Mouse (Mus musculus) lung, embryonic 14.5 days (tissue): ENCODE results near the gene Otx2. TPM values are rescaled to one million over a fixed set of nuclear protein-coding genes. Genes with fewer than 3 reads are reported as not detected.

ENCODE experiments used
- ATAC-seq: fragments of 200-750 bp; cut with Nextera tagmentation; 2 replicates; pipeline ENCODE4 v1.8.0; 2017; ENCODE audit warnings: mild to moderate bottlenecking, moderate TSS enrichment, moderate library complexity; ENCODE audit not compliant: insufficient read depth
- DNase-seq: peaks from one replicate; pipeline ENCODE4 v3.0.0-alpha.2; 2015
- H3K27ac ChIP-seq: fragments of 300-500 bp; sonication (generic); 2 replicates; pipeline ENCODE4 v1.5.1; 2014; ENCODE audit warnings: low read depth, mild to moderate bottlenecking, moderate library complexity
- H3K27me3 ChIP-seq: fragments of 300-500 bp; sonication (generic); 2 replicates; pipeline ENCODE4 v1.6.1; 2014; ENCODE audit warnings: low read length, control low read depth; ENCODE audit not compliant: insufficient read depth
- H3K36me3 ChIP-seq: fragments of 300-500 bp; sonication (generic); 2 replicates; pipeline ENCODE4 v1.6.1; 2014; ENCODE audit warnings: control low read depth; ENCODE audit not compliant: insufficient read depth
- H3K4me1 ChIP-seq: fragments of 300-500 bp; sonication (generic); 2 replicates; pipeline ENCODE4 v1.6.1; 2014; ENCODE audit warnings: antibody characterized with exemption, control low read depth; ENCODE audit not compliant: insufficient read depth
- H3K4me2 ChIP-seq: fragments of 300-500 bp; sonication (generic); 2 replicates; pipeline ENCODE4 v1.6.1; 2014; ENCODE audit warnings: mild to moderate bottlenecking
- H3K4me3 ChIP-seq: fragments of 300-500 bp; sonication (generic); 2 replicates; pipeline ENCODE4 v1.5.1; 2014; ENCODE audit warnings: low read depth, low read length
- H3K9ac ChIP-seq: fragments of 300-500 bp; sonication (generic); 2 replicates; pipeline ENCODE4 v1.6.1; 2014
- H3K9me3 ChIP-seq: fragments of 300-500 bp; sonication (generic); 2 replicates; pipeline ENCODE4 v1.6.1; 2016; ENCODE audit warnings: low read depth, low read length, control low read depth
- CTCF ChIP-seq: IDR thresholded peaks from 2 replicates; pipeline ENCODE4 v1.5.1; 2016; ENCODE audit warnings: antibody characterized with exemption, low read depth
- WGBS: fragments of 180-500 bp; shearing (Covaris S2); extraction: QIAGEN DNeasy Blood & Tissue Kit; methylation state at CpG from one replicate; pipeline ENCODE4 v1.1.7; 2014; 5-methylcytosine and 5-hydroxymethylcytosine counted together
- polyA plus RNA-seq: library from polyadenylated mRNA; unstranded; fragments of >200 nt; fragmentation: Nextera tagmentation; extraction: Ambion mirVana; gene quantifications from 2 replicates; pipeline ENCODE4 v1.2.1, GENCODE M21; 2014

Otx2 gene
- polyA plus RNA-seq, 1 experiment from 2014 or later = not detected

DNA sequence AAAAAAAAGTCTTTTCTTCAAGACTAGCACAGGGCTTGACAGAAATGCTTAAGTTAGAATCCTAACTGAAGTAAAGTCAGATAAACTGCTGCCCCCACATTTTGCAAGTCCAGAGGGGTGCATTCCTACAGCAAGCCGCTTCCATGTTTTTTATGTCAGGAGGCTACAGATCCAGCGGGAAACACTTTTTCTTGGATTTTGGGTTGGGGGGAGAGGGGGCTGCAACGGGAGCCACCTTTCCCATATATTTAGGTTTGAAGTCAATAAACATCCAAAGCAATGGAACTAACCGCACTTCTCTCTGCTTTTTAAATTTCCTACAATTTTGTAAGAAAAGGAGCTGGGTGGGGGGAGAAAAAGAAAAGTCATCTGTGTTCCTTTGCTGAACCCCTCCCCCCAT is 10.1 kb downstream of the Otx2 start:
- WGBS = 4% methylated on average over 4 of the region's 4 CpGs
- H3K4me1 ChIP-seq = no peaks in the 10 kb centered on the region
- no peaks in the 10 kb centered on the region for H3K36me3 ChIP-seq
- no peaks in the 10 kb centered on the region for H3K9me3 ChIP-seq
- DNase-seq = no peak
- TF ChIP-seq CTCF = no peak
- H3K27ac ChIP-seq = no peak overlapping the region
- ATAC-seq = no peak
- peaks cover 95% of the 10 kb centered on the region for H3K27me3 ChIP-seq
- H3K9ac ChIP-seq = no peak overlapping the region
- no peak overlapping the region for H3K4me3 ChIP-seq
- H3K4me2 ChIP-seq = no peak overlapping the region

DNA sequence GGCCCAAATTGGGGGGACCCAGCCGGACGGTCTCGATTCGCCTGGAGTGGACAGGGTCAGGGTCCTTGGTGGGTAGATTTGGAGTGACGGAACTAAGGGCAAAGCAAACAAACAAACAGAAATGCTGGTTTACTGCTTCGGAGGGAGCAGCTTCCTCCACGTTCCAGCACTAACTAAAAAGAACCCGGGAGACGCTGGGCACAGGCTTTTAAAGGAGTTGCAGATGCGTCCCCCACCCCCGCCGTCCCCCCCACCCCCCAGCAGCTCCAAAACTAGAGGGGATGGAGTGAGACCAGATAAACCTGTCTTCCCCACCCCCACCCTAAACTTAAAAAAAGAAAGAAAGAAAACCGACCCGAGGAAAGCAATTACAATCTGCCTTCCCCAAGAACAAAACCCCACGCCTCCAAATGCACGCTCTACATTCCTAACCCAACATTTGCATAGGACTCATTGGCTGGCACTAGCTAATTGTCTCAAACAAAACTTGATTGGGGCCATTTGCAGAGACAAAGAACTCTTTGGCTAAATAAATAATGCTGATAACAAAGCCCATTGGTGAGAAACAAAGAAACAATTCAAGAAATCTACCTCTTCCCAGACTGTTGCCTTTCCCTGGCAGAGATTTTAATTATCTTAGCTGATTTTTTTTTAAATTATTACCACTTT is 10.9 kb downstream of the Otx2 start:
- no peak overlapping the region for H3K27ac ChIP-seq
- no peaks in the 10 kb centered on the region for H3K4me1 ChIP-seq
- WGBS = 2% methylated on average over 16 of the region's 16 CpGs
- no peak for ATAC-seq
- H3K9ac ChIP-seq = no peak overlapping the region
- H3K4me3 ChIP-seq = no peak overlapping the region
- TF ChIP-seq CTCF = no peak
- no peak for DNase-seq
- H3K9me3 ChIP-seq = no peaks in the 10 kb centered on the region
- H3K27me3 ChIP-seq = peaks cover 95% of the 10 kb centered on the region
- H3K4me2 ChIP-seq = no peak overlapping the region
- no peaks in the 10 kb centered on the region for H3K36me3 ChIP-seq

DNA sequence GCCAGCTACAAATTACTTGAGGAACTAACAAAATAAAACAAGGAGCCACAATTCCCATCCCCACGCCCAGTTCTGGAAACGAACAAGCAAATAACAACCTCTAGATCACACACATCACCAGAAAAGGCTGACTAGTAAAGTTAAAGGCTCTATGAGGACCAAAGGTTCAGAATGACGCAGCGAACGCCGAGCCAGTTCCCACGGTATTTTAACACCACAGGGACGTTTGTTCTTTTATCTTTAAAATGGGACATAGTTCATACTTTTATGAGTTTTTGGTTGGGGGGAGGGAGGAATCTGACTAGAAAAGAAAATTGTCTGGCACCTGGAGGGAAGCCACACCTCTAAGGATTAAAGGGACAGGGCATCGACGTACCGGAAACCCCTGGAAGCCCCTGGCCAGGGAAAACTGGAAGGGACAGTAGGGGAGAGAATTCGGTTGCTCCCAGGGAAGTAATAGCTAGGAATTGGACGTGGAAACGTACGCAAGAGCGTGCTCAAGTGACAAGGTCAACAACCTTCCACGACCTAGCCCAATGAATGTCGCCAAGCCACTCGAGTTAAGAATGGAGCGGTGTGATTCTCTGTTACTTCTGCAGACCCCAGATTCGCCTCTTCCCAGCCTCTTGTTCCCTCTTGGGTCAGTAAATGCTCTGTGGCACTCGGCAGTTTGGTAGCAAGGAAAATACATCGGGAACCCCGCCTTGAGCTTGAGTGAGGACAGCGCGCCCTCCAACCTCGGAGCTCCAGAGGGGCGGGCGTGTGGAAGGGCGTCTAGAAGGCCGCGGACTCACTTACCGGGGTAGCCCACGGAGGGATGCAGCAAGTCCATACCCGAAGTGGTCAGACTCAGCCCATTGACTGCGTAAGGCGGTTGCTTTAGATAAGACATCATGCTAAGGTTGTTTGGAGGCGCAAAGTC is 11.7 kb downstream of the Otx2 start:
- no peak for ATAC-seq
- Histone ChIP-seq H3K9ac (no peak overlapping the region), H3K4me2 (no peak overlapping the region), H3K4me1 (no peaks in the 10 kb centered on the region), H3K27ac (no peak overlapping the region), H3K9me3 (no peaks in the 10 kb centered on the region), H3K27me3 (peaks cover 95% of the 10 kb centered on the region), H3K4me3 (no peak overlapping the region), H3K36me3 (no peaks in the 10 kb centered on the region)
- DNase-seq = peak; percentile 20
- no peak for TF ChIP-seq CTCF
- WGBS = 4% methylated on average over 38 of the region's 38 CpGs

DNA sequence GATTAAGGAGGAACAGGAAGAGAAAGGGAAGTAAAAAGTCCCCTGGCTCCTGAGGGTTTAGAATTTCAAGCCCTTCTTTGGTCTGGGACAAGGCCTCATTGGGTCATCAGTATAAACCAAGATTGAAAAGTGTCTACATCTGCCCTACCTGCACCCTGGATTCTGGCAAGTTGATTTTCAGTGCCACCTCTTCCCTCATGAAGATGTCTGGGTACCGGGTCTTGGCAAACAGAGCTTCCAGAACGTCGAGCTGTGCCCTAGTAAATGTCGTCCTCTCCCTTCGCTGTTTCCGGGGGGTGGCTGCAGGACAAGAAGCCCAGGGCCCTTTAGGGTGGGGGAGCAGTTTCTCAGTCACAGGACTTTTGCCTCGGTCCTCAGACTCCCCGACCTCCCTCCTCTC is 12.5 kb downstream of the Otx2 start:
- no peaks in the 10 kb centered on the region for H3K9me3 ChIP-seq
- H3K27me3 ChIP-seq = peaks cover 95% of the 10 kb centered on the region
- 33% methylated on average over 8 of the region's 8 CpGs for WGBS
- H3K4me2 ChIP-seq = no peak overlapping the region
- H3K27ac ChIP-seq = no peak overlapping the region
- no peak for TF ChIP-seq CTCF
- no peak for ATAC-seq
- H3K4me1 ChIP-seq = no peaks in the 10 kb centered on the region
- DNase-seq = no peak
- H3K4me3 ChIP-seq = no peak overlapping the region
- no peak overlapping the region for H3K9ac ChIP-seq
- no peaks in the 10 kb centered on the region for H3K36me3 ChIP-seq

DNA sequence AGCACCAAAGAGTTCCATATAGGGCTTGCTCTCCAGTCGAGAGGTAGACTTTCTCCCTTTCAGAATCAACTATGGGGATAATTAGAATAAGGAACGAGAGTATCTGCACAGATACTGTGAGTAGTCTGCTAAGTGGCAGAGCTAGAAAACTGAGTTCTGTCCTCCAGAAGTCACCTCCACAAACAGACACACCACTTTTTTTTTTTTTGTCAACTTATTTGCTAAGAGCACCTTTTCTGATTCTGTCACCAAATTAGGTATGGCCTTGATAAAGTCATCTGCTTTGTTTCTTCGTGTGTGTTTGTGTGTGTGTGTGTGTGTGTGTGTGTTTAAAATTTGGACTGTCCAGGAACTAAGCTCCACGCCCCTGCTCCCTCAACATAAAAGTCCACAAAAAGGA is 13.0 kb downstream of the Otx2 start:
- 59% methylated on average over 4 of the region's 4 CpGs for WGBS
- Histone ChIP-seq H3K27me3 (peaks cover 95% of the 10 kb centered on the region), H3K9me3 (no peaks in the 10 kb centered on the region), H3K27ac (no peak overlapping the region), H3K36me3 (no peaks in the 10 kb centered on the region), H3K9ac (no peak overlapping the region), H3K4me1 (no peaks in the 10 kb centered on the region), H3K4me3 (no peak overlapping the region), H3K4me2 (no peak overlapping the region)
- DNase-seq (no peak), ATAC-seq (no peak)
- TF ChIP-seq CTCF = no peak

DNA sequence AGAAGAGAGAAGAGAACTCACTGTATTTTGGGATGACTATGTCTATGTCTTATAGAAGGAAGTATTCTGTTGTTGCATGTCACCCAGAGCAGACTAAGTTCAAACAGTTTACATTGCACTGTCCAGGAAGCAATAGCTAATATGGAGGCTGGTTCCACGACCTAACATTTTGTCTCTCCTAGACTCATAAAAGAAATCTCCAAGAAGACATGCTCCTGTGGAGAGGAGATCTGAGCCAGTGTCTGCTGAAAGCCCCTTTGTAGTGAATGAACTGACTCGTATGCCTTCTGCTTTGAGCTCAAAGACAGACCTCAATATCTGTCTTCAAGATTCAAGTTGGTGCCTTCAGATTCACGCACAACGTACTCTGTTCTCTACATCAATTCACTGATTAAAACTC is 14.0 kb downstream of the Otx2 start:
- Histone ChIP-seq H3K27ac (no peak overlapping the region), H3K9ac (no peak overlapping the region), H3K9me3 (no peaks in the 10 kb centered on the region), H3K27me3 (peaks cover 96% of the 10 kb centered on the region), H3K36me3 (no peaks in the 10 kb centered on the region), H3K4me2 (no peak overlapping the region), H3K4me3 (no peak overlapping the region), H3K4me1 (no peaks in the 10 kb centered on the region)
- ATAC-seq (no peak), DNase-seq (no peak)
- 68% methylated on average over 4 of the region's 4 CpGs for WGBS
- no peak for TF ChIP-seq CTCF

DNA sequence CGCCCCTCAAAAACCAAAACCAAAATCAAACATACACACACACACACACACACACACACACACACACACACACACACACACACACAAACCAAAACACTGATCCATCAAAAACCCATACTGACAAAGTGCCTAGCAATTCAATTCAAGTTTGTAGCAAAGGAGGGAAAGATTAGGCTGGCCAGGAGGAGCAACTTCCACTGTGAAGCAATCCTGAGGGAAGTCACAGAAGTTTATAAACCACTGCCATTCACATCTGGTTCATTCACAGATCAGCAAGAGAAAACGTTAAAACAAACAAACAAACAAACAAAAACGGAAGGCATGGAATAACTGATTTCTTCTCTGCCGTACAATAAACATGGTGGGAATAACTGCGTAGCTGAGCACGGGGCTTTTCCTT is 16.4 kb downstream of the Otx2 start:
- Histone ChIP-seq H3K36me3 (no peaks in the 10 kb centered on the region), H3K9ac (no peak overlapping the region), H3K27ac (no peak overlapping the region), H3K4me1 (no peaks in the 10 kb centered on the region), H3K27me3 (peaks cover 98% of the 10 kb centered on the region), H3K9me3 (no peaks in the 10 kb centered on the region), H3K4me3 (no peak overlapping the region), H3K4me2 (no peak overlapping the region)
- no peak for ATAC-seq
- TF ChIP-seq CTCF = no peak
- DNase-seq = no peak
- WGBS = 54% methylated on average over 6 of the region's 6 CpGs
